Mouse (Mus musculus) testis, adult 2 months (tissue): ENCODE results near the gene Col1a1. TPM values are rescaled to one million over a fixed set of nuclear protein-coding genes. Genes with fewer than 3 reads are reported as not detected.
A peak's percentile ranks its signal among the peaks of the same experiment; 100 is the strongest.

Experiments used
- H3K27ac ChIP-seq: fragments of 200-500 bp; 2 replicates; pipeline ENCODE4 v1.5.1; 2012; ENCODE audit warnings: low read depth, low read length; ENCODE audit not compliant: control insufficient read depth, insufficient read depth
- H3K27me3 ChIP-seq: fragments of 200-500 bp; 2 replicates; pipeline ENCODE4 v1.6.1; 2012; ENCODE audit warnings: mild to moderate bottlenecking, low read length, moderate library complexity; ENCODE audit not compliant: control insufficient read depth, insufficient read depth
- H3K36me3 ChIP-seq: fragments of 200-500 bp; 2 replicates; pipeline ENCODE4 v1.6.1; 2012; ENCODE audit warnings: mild to moderate bottlenecking, low read length; ENCODE audit not compliant: control insufficient read depth, insufficient read depth
- H3K4me1 ChIP-seq: fragments of 200-500 bp; 2 replicates; pipeline ENCODE4 v1.6.1; 2012; ENCODE audit warnings: low read length; ENCODE audit not compliant: control insufficient read depth, insufficient read depth
- H3K4me3 ChIP-seq: fragments of 200-500 bp; 2 replicates; pipeline ENCODE4 v1.5.1; 2012; ENCODE audit warnings: low read depth, mild to moderate bottlenecking, low read length, moderate library complexity, mixed read lengths; ENCODE audit not compliant: control insufficient read depth
- CTCF ChIP-seq: fragments of 200-500 bp; IDR thresholded peaks from 2 replicates; pipeline ENCODE4 v1.5.1; 2012; ENCODE audit warnings: low read depth, mild to moderate bottlenecking, inconsistent platforms, low read length, moderate library complexity; ENCODE audit not compliant: control insufficient read depth, insufficient read depth, insufficient replicate concordance
- POLR2A ChIP-seq: fragments of 200-500 bp; IDR thresholded peaks from 2 replicates; pipeline ENCODE4 v1.6.1; 2012; ENCODE audit warnings: low read depth, mild to moderate bottlenecking, inconsistent platforms, low read length, moderate library complexity; ENCODE audit not compliant: control insufficient read depth
- polyA plus RNA-seq: library from polyadenylated mRNA; depleted of rRNA; stranded (reverse); fragments of >200 nt; gene quantifications from 2 replicates; pipeline ENCODE4 v1.2.3, GENCODE M21; 2012; rRNA removed

The Col1a1 gene
- polyA plus RNA-seq, 1 experiment: 14.3 TPM

DNA sequence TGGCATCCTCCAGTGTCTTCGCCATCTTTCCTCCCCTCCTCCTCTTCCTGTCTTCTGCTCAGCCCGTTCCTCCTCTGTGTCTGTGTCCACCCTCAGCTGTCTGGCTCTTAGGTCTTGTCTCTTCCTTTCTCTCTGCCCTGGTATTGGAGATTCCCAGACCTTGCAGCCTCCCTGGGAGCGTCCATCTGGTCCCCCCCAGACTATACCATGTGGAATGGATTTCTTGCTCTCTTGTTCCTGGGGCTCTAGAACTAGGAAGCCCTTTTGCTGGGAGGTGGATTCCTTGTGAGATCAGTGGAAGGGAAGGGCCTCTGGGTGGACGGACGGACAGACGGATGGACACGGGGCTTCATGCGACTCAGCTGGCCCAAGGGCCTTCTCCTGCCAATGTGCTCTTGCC, 60.1 kb downstream of the Col1a1 start:
- Histone ChIP-seq H3K36me3 (no peaks in the 10 kb centered on the region), H3K4me3 (no peak overlapping the region), H3K27ac (no peak overlapping the region), H3K4me1 (peaks cover 22% of the 10 kb centered on the region), H3K27me3 (no peaks in the 10 kb centered on the region)
- TF ChIP-seq CTCF (no peak), POLR2A (no peak)

DNA sequence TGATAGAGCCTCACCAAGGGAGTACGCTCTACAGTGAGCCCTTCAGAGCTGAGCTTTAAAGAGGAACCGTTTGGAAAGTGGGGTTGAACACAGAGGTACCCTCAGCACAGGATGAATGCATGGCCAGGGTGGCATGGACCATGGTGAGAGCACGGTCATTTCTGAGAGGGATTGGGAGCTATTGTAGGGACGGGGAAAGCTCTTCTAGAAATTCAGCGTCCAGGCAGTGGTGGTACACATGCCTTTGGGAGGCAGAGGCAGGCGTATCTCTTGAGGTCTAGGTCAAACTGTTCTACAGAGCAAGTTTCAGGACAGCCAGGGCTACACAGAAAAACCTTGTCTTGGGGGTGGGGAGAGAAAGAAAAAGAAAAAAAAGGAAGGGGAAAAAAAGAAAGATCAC, 61.0 kb downstream of the Col1a1 start:
- Histone ChIP-seq H3K36me3 (no peaks in the 10 kb centered on the region), H3K4me3 (no peak overlapping the region), H3K27me3 (no peaks in the 10 kb centered on the region), H3K4me1 (peaks cover 22% of the 10 kb centered on the region), H3K27ac (no peak overlapping the region)
- no peak for TF ChIP-seq CTCF

DNA sequence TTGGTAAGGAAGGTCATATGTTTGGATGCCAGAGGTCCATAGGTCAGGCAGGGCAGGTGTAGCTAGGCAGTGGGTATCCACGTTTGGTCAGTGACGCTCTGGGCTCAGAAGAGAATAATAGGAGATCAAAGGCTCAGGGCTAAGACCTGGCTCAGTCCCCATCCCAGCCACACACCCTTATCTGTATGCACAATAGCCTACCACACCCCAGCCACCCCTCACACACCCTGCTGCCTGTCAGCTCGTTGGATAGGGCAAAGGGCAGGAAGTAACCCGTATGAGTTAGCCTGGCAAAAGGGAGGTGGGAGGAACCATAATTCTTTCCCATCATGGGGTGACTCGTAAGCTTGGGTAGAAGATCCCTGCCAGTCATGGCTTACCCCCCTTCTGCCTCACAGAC, 61.6 kb downstream of the Col1a1 start:
- Histone ChIP-seq H3K36me3 (no peaks in the 10 kb centered on the region), H3K4me1 (peaks cover 17% of the 10 kb centered on the region), H3K4me3 (no peak overlapping the region), H3K27ac (no peak overlapping the region), H3K27me3 (no peaks in the 10 kb centered on the region)
- TF ChIP-seq CTCF (no peak), POLR2A (no peak)

DNA sequence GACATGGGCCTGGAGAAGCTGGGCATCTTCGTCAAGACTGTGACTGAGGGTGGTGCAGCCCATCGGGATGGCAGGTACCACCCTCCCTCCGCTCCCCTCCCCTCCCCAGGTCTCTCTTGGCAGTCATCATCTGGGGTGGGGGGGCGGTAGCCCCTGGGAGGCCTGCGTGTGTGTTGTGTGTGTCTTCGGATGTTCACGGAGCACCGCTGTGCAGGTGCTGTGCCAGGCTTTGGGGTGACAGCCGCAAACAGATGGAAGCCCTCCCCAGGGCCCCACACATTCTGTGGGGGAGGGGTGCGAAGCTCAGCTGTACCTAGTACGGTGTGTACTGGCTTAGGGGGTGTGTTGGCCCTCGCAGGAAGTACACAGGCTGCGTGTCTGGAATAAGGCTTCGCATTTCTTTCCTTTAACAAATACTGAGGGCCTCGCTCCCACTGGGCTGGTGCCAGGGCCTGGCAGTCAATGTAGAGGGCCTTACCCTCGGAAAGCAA, 62.1 kb downstream of the Col1a1 start:
- H3K27me3 ChIP-seq: no peaks in the 10 kb centered on the region
- H3K4me1 ChIP-seq: peaks cover 12% of the 10 kb centered on the region; the same call in 1 of the 2 replicates
- no peak for TF ChIP-seq CTCF
- TF ChIP-seq POLR2A: no peak
- no peak overlapping the region for H3K4me3 ChIP-seq
- H3K27ac ChIP-seq: no peak overlapping the region
- no peaks in the 10 kb centered on the region for H3K36me3 ChIP-seq

DNA sequence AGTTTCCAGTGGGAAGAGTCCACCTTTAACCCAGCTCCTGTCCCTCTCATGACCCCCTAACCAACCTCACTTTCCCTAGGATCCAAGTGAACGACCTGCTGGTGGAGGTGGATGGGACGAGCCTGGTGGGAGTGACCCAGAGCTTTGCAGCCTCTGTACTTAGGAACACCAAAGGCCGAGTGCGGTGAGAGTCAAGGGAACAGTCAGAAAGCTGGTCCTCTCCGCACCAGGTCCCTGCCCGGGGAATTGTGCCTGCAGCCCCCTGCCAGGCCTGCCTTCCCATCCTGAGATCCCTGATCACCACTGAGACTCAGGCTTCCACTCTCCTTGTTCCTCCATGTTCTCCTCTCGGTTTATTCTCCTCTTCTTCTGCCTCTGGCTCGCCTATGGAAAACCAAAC, 64.1 kb downstream of the Col1a1 start:
- Histone ChIP-seq H3K27me3 (no peaks in the 10 kb centered on the region), H3K36me3 (no peaks in the 10 kb centered on the region), H3K4me3 (no peak overlapping the region), H3K27ac (no peak overlapping the region), H3K4me1 (no peaks in the 10 kb centered on the region; the same call in 1 of the 2 replicates)
- TF ChIP-seq CTCF: no peak
- TF ChIP-seq POLR2A: no peak

DNA sequence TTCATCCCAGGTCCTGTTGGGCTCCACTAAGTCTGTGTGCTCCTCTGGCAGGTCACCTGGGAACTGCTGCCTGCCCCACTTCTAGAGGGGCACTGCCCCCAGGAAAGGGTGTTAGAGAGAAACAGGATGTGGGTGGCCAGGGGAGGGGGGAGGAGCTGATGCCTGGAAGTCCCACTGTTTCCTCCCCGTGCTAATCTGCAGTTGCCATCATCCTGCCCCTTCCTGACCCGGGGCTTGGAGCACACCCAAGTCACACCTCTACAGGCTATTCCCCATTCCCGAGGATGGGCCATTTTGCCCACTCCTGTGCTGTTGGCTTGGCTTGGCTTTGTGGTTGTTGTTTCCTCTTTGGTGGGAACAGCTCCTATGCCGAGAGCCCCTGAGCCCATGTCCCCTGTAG, 64.5 kb downstream of the Col1a1 start:
- no peaks in the 10 kb centered on the region for H3K36me3 ChIP-seq
- TF ChIP-seq POLR2A (no peak), CTCF (no peak)
- no peak overlapping the region for H3K27ac ChIP-seq
- no peak overlapping the region for H3K4me3 ChIP-seq
- H3K4me1 ChIP-seq: no peaks in the 10 kb centered on the region
- no peaks in the 10 kb centered on the region for H3K27me3 ChIP-seq

DNA sequence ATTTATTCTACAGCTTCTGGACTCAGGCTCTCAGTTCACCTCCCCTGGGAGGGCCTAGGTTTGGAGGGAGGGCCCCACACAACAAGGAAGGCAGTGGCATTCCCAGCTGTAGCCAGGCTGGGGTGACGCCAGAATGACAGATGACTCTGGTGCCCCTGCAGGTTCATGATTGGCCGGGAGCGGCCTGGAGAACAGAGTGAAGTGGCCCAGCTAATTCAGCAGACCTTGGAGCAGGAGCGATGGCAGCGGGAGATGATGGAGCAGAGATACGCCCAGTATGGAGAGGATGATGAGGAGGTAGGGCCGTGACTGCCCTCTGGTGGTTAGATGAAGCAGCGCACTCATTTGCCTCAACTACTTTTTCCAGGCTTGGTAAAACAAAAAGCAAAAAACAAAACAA, 65.0 kb downstream of the Col1a1 start:
- Histone ChIP-seq H3K36me3 (no peaks in the 10 kb centered on the region), H3K4me3 (no peak overlapping the region), H3K4me1 (peaks cover 2% of the 10 kb centered on the region), H3K27ac (no peak overlapping the region), H3K27me3 (no peaks in the 10 kb centered on the region)
- TF ChIP-seq CTCF (peak; percentile 84; the same call in 1 of the 2 replicates), POLR2A (no peak)

DNA sequence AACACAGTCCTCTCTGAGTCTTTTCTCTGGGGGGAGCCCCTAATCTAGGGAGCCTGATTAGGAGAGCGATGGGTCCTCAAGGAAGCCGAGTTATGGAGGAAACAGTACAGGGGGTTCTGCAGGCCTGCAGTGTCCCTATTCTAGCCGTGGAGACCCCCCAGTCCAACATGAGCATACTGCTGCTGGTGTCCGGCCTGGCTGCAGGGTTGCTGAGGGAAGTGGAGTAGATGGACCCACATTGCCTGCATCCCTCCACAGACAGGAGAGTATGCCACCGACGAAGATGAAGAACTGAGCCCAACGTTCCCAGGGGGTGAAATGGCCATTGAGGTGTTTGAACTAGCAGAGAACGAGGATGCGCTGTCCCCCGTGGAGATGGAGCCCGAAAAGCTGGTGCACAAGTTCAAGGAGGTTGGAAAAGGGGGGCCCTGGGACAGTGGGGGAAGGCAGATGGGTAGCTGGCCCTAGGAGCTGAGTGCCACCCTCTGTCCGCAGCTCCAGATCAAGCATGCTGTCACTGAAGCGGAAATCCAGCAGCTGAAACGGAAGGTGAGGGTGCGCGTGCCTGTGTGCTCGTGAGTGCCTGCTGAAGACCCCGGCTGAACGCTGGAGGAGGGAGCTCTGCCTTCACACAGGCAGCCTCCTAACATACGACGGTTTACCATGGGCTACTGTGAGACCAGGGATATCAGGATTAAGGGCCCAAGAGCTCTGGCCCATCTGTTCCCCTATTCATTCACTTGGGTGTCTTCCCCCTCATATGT, 65.7 kb downstream of the Col1a1 start:
- Histone ChIP-seq H3K4me3 (no peak overlapping the region), H3K4me1 (peaks cover 8% of the 10 kb centered on the region), H3K27me3 (no peaks in the 10 kb centered on the region), H3K36me3 (no peaks in the 10 kb centered on the region), H3K27ac (no peak overlapping the region)
- TF ChIP-seq POLR2A (no peak), CTCF (no peak)

Other genes starting within 250 kb of the Col1a1 start
- gene Gm11541, start 231.7 kb upstream of the Col1a1 start, polyA plus RNA-seq: not detected in 2 replicates
- gene Cdc34b, start 194.4 kb upstream of the Col1a1 start, polyA plus RNA-seq: 0.91 and 1.2 TPM in 2 replicates
- gene Tmem92, start 153.5 kb upstream of the Col1a1 start, polyA plus RNA-seq: not detected in 2 replicates
- gene Hils1, start 31.4 kb downstream of the Col1a1 start, polyA plus RNA-seq: 1,028 and 1,102 TPM in 2 replicates
- gene Sgca, start 40.1 kb downstream of the Col1a1 start, polyA plus RNA-seq: 27.5 and 33.7 TPM in 2 replicates
- gene Ppp1r9b, start 54.8 kb downstream of the Col1a1 start, polyA plus RNA-seq: 14.6 and 15.0 TPM in 2 replicates
- gene Samd14, start 73.7 kb downstream of the Col1a1 start, polyA plus RNA-seq: 0.67 and 0.75 TPM in 2 replicates
- gene Pdk2, start 105.1 kb downstream of the Col1a1 start, polyA plus RNA-seq: 220 and 229 TPM in 2 replicates
- gene Itga3, start 140.6 kb downstream of the Col1a1 start, polyA plus RNA-seq: 1.5 and 2.2 TPM in 2 replicates
- 0.04 TPM in 2 replicates for gene Dlx3, start 183.9 kb downstream of the Col1a1 start, polyA plus RNA-seq
- 1.4 and 2.1 TPM in 2 replicates for gene Dlx4, start 210.0 kb downstream of the Col1a1 start, polyA plus RNA-seq